Mouse (Mus musculus): ENCODE data around the gene Olfr56. TPM values are rescaled to one million over a fixed set of nuclear protein-coding genes. Genes with fewer than 3 reads are reported as not detected.

The Olfr56 gene
- polyA plus RNA-seq, 1 experiment from 2014 or later: not detected

DNA sequence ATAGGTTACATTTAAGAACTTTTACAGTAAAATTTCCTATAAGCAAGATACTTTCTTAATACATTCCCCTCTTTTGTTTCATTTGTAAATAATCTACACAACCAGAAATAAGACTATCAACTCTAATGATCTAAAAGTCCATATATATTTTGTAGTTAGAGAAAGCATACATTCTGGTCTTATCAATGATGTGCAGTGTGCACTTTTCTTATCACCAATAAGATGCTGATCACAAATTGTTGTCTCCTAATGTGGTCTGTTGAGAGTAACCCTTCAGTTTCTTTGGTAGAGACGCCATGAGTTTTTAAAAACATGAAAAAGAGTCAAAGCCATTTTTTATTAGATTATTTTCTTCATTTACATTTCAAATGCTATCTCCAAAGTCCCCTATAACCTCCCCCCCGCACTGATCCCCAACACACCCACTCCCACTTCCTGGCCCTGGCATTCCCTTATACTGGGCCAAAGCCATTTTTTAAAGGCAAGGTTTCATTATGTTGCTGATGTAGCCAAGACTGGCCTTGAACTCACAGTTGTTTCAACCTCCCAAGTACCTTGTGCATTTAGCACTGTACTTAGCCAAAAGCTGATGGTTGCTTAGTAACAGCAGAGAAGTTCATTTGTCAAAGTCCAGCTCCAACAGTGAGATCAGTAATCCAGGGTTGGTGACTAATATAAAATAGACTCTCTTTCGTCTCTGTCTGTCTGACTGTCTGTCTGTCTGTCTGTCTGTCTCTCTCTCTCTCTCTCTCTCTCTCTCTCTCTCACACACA lies 111.2 kb downstream of the Olfr56 start:
- Histone ChIP-seq H3K9ac (replicated peaks; ENCODE audit: low read length) (no peak overlapping the region), H3K36me3 (replicated peaks; ENCODE audit: control insufficient read depth, insufficient read depth, low read depth, low read length) (no peaks in the 10 kb centered on the region), H3K9me3 (replicated peaks; ENCODE audit: control insufficient read depth, low read length) (no peaks in the 10 kb centered on the region), H3K4me3 (ENCODE audit: low read depth, low read length) (no peak overlapping the region), H3K4me2 (ENCODE audit: low read depth, low read length) (no peak overlapping the region), H3K4me1 (ENCODE audit: control insufficient read depth, insufficient read depth, low read length) (no peaks in the 10 kb centered on the region), H3K27ac (replicated peaks; ENCODE audit: low read depth, low read length) (no peak overlapping the region), H3K27me3 (ENCODE audit: control insufficient read depth, insufficient read depth, low read length) (no peaks in the 10 kb centered on the region)
- DNase-seq (ENCODE audit: low spot score) (no peak), ATAC-seq (replicated peaks; ENCODE audit: insufficient number of reproducible peaks, low FRiP score, low TSS enrichment, low read depth) (no peak)
- 85% methylated on average over 3 of the region's 3 CpGs for WGBS

DNA sequence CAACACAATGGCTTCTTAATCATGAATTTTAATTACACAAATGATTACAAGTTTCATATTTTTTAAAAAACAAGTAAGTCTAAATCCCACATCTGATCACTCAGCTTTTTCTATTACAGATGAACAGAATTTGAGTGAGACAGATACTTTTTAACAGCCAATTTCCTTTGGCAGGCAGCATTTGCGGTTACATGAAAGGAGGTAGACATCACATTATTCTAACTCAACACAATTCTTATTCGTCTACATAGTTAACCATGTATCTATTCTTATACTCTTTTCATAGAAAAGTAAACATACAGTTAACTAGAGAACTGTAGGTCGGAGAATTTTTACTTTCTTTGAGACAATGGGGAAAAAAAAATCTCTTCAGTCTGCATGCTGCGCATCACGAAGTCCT lies 111.9 kb downstream of the Olfr56 start:
- ATAC-seq (replicated peaks; ENCODE audit: insufficient number of reproducible peaks, low FRiP score, low TSS enrichment, low read depth) (no peak), DNase-seq (ENCODE audit: low spot score) (no peak)
- Histone ChIP-seq H3K9me3 (replicated peaks; ENCODE audit: control insufficient read depth, low read length) (no peaks in the 10 kb centered on the region), H3K4me1 (ENCODE audit: control insufficient read depth, insufficient read depth, low read length) (no peaks in the 10 kb centered on the region), H3K9ac (replicated peaks; ENCODE audit: low read length) (no peak overlapping the region), H3K4me2 (ENCODE audit: low read depth, low read length) (no peak overlapping the region), H3K4me3 (ENCODE audit: low read depth, low read length) (no peak overlapping the region), H3K27me3 (ENCODE audit: control insufficient read depth, insufficient read depth, low read length) (no peaks in the 10 kb centered on the region), H3K27ac (replicated peaks; ENCODE audit: low read depth, low read length) (no peak overlapping the region), H3K36me3 (replicated peaks; ENCODE audit: control insufficient read depth, insufficient read depth, low read depth, low read length) (no peaks in the 10 kb centered on the region)
- WGBS: 92% methylated on average over 5 of the region's 5 CpGs

DNA sequence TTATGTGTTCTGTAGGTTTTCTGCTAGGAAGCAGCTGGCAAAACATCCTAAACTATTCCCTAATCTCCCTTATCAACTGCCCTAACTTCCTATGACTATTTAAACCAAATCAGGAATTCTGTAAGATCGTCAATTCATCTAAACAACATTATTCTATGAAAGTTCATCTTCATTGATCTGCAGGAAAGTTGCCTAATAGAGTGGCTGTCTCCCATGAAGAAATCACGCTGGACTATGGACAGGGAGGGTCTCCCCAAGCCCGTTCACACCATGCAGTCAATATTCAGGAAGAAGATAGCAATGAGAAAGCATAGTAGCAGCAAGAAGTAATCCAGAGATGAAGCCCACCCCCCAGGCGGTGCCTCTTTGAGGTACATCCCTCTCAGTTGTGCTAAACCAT lies 112.5 kb downstream of the Olfr56 start:
- 83% methylated on average over 4 of the region's 4 CpGs for WGBS
- no peaks in the 10 kb centered on the region for H3K36me3 ChIP-seq (replicated peaks; ENCODE audit: control insufficient read depth, insufficient read depth, low read depth, low read length)
- DNase-seq (ENCODE audit: low spot score) (no peak), ATAC-seq (replicated peaks; ENCODE audit: insufficient number of reproducible peaks, low FRiP score, low TSS enrichment, low read depth) (no peak)
- no peak overlapping the region for H3K4me2 ChIP-seq (ENCODE audit: low read depth, low read length)
- H3K9ac ChIP-seq (replicated peaks; ENCODE audit: low read length): no peak overlapping the region
- no peak overlapping the region for H3K4me3 ChIP-seq (ENCODE audit: low read depth, low read length)
- H3K27me3 ChIP-seq (ENCODE audit: control insufficient read depth, insufficient read depth, low read length): no peaks in the 10 kb centered on the region
- H3K9me3 ChIP-seq (replicated peaks; ENCODE audit: control insufficient read depth, low read length): no peaks in the 10 kb centered on the region
- no peak overlapping the region for H3K27ac ChIP-seq (replicated peaks; ENCODE audit: low read depth, low read length)
- no peaks in the 10 kb centered on the region for H3K4me1 ChIP-seq (ENCODE audit: control insufficient read depth, insufficient read depth, low read length)

DNA sequence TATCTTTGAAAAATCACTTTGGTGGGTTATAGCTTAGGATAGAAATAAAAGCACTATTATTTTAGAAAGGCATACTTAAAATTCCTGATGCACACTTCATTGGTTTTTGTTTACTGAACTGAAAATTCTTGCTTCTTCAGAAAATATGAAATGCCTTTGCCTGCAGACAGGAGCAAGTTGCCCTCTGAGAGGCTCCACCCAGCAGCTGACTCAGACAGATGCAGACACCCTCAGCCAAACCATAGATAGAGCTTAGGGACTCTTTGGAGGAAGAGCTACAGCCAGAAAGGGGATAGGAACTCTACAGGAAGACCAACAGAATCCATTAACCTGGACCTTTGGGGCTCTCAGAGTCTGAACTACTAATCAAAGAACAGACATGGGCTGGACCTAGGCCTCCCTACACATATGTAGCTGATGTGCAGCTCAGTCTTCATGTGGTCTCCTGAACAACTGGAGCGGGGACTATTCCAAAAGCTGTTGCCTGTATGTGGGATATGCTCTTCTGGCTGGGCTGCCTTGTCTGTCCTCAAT lies 113.4 kb downstream of the Olfr56 start:
- no peak overlapping the region for H3K9ac ChIP-seq (replicated peaks; ENCODE audit: low read length)
- no peak overlapping the region for H3K4me3 ChIP-seq (ENCODE audit: low read depth, low read length)
- WGBS: 100% methylated on average over 1 of the region's 1 CpGs
- H3K4me2 ChIP-seq (ENCODE audit: low read depth, low read length): no peak overlapping the region
- H3K27ac ChIP-seq (replicated peaks; ENCODE audit: low read depth, low read length): no peak overlapping the region
- H3K4me1 ChIP-seq (ENCODE audit: control insufficient read depth, insufficient read depth, low read length): no peaks in the 10 kb centered on the region
- no peak for ATAC-seq (replicated peaks; ENCODE audit: insufficient number of reproducible peaks, low FRiP score, low TSS enrichment, low read depth)
- no peaks in the 10 kb centered on the region for H3K36me3 ChIP-seq (replicated peaks; ENCODE audit: control insufficient read depth, insufficient read depth, low read depth, low read length)
- no peaks in the 10 kb centered on the region for H3K27me3 ChIP-seq (ENCODE audit: control insufficient read depth, insufficient read depth, low read length)
- no peaks in the 10 kb centered on the region for H3K9me3 ChIP-seq (replicated peaks; ENCODE audit: control insufficient read depth, low read length)
- no peak for DNase-seq (ENCODE audit: low spot score)

DNA sequence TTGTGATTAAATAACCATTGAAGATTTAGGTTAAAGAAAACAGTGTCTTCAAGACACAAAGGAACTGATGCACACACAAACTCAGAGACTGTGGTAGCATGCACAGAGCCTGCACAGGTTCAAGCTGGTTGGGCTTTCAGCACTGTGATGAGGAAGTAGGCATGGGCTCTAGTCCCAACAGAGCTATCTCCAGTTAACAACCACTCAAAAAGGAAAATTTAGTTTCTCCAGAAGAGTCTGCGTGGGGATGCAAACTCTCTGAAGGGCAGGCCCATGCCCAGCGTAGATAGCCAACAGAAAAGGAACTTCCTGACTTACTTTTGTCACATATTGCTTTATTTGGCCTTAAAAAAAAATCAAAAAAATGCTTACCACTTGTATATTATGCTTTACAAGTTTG lies 114.1 kb downstream of the Olfr56 start:
- H3K4me1 ChIP-seq (ENCODE audit: control insufficient read depth, insufficient read depth, low read length): no peaks in the 10 kb centered on the region
- H3K4me3 ChIP-seq (ENCODE audit: low read depth, low read length): no peak overlapping the region
- H3K27me3 ChIP-seq (ENCODE audit: control insufficient read depth, insufficient read depth, low read length): no peaks in the 10 kb centered on the region
- H3K4me2 ChIP-seq (ENCODE audit: low read depth, low read length): no peak overlapping the region
- no peak overlapping the region for H3K9ac ChIP-seq (replicated peaks; ENCODE audit: low read length)
- no peak for ATAC-seq (replicated peaks; ENCODE audit: insufficient number of reproducible peaks, low FRiP score, low TSS enrichment, low read depth)
- DNase-seq (ENCODE audit: low spot score): no peak
- H3K9me3 ChIP-seq (replicated peaks; ENCODE audit: control insufficient read depth, low read length): no peaks in the 10 kb centered on the region
- H3K36me3 ChIP-seq (replicated peaks; ENCODE audit: control insufficient read depth, insufficient read depth, low read depth, low read length): no peaks in the 10 kb centered on the region
- no peak overlapping the region for H3K27ac ChIP-seq (replicated peaks; ENCODE audit: low read depth, low read length)
- 84% methylated on average over 2 of the region's 2 CpGs for WGBS

DNA sequence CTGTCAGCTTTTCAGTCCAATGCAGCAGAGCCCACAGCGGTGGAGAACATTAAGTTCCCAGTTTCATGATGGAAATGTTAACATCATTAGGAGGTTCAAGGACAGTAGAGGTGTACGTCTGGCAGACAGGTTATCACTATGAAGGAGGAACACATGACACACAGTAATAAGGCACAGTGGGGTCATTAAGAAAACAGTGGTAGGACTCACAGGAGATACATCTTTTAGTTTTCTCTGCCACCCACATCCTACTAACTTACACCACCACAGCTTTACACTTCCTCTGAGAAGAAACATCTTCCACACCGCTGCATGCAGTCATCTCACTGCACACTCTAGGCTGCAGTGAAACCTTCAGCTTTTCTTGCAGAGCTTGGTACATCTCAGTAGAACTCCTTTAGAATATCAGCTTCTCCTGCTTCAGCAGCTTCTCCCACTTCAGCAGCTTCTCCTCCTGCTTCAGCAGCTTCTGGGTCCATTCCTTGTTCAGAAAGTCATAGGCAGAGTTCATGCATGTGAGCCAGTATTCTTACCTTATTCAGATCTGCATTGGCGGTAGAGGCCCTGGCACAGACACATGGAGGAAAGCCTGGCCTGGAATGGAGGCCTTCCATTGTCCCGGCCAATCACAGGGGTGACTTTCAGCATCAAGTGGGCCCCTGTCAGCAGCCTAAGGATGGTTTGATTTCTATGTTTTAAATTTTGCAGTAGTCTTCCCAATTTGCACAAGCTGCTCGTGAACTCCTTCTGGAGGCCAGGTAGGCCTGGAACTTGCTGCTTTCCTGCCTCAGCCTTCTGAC lies 115.4 kb downstream of the Olfr56 start:
- H3K27me3 ChIP-seq (ENCODE audit: control insufficient read depth, insufficient read depth, low read length): no peaks in the 10 kb centered on the region

DNA sequence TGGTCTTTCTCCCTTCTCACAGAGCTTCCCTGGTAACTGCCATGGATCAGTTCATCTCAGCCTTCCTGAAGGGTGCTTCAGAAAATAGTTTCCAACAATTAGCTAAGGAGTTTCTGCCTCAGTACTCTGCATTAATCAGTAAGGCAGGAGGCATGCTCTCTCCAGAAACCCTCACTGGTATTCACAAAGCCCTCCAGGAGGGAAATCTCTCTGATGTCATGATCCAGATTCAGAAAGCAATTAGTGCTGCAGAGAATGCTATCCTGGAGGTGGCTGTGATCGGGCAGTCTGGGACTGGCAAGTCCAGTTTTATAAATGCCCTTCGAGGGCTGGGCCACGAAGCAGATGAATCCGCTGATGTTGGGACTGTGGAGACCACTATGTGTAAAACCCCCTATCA lies 116.7 kb downstream of the Olfr56 start:
- Histone ChIP-seq H3K9ac (replicated peaks; ENCODE audit: low read length) (no peak overlapping the region), H3K27ac (replicated peaks; ENCODE audit: low read depth, low read length) (no peak overlapping the region), H3K36me3 (replicated peaks; ENCODE audit: control insufficient read depth, insufficient read depth, low read depth, low read length) (no peaks in the 10 kb centered on the region), H3K4me2 (ENCODE audit: low read depth, low read length) (no peak overlapping the region), H3K4me3 (ENCODE audit: low read depth, low read length) (no peak overlapping the region), H3K27me3 (ENCODE audit: control insufficient read depth, insufficient read depth, low read length) (no peaks in the 10 kb centered on the region), H3K9me3 (replicated peaks; ENCODE audit: control insufficient read depth, low read length) (no peaks in the 10 kb centered on the region), H3K4me1 (ENCODE audit: control insufficient read depth, insufficient read depth, low read length) (no peaks in the 10 kb centered on the region)
- ATAC-seq (replicated peaks; ENCODE audit: insufficient number of reproducible peaks, low FRiP score, low TSS enrichment, low read depth) (no peak), DNase-seq (ENCODE audit: low spot score) (no peak)
- WGBS: 88% methylated on average over 4 of the region's 4 CpGs

More for the DNA sequence above, 115.4 kb downstream of the Olfr56 start:
- Histone ChIP-seq H3K27ac (replicated peaks; ENCODE audit: low read depth, low read length) (no peak overlapping the region), H3K4me2 (ENCODE audit: low read depth, low read length) (no peak overlapping the region), H3K4me1 (ENCODE audit: control insufficient read depth, insufficient read depth, low read length) (no peaks in the 10 kb centered on the region), H3K9ac (replicated peaks; ENCODE audit: low read length) (no peak overlapping the region), H3K36me3 (replicated peaks; ENCODE audit: control insufficient read depth, insufficient read depth, low read depth, low read length) (no peaks in the 10 kb centered on the region), H3K9me3 (replicated peaks; ENCODE audit: control insufficient read depth, low read length) (no peaks in the 10 kb centered on the region), H3K4me3 (ENCODE audit: low read depth, low read length) (no peak overlapping the region)
- WGBS: 85% methylated on average over 6 of the region's 6 CpGs
- no peak for ATAC-seq (replicated peaks; ENCODE audit: insufficient number of reproducible peaks, low FRiP score, low TSS enrichment, low read depth)
- no peak for DNase-seq (ENCODE audit: low spot score)

DNA sequence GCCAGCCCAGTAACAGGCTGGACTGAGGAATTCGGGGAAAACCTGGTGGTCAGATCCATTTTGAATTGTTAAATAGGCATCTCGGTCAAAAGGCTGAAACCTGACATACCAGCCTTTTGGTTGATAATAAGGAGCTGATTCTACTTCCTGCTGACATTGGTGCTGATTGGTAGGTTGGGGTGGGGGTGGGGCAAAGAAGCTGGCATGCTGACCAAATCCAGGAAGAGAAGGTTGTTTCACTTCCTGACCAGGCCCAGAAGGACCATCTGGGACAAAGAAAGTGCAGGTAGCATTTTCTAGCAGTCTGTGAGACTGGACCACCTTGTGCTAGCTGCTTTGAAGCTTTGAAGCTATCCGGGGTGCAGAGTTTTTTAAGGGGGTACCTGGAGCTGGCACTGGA lies 121.7 kb downstream of the Olfr56 start:
- H3K27ac ChIP-seq (replicated peaks; ENCODE audit: low read depth, low read length): no peak overlapping the region
- H3K4me2 ChIP-seq (ENCODE audit: low read depth, low read length): no peak overlapping the region
- no peak for ATAC-seq (replicated peaks; ENCODE audit: insufficient number of reproducible peaks, low FRiP score, low TSS enrichment, low read depth)
- H3K4me3 ChIP-seq (ENCODE audit: low read depth, low read length): no peak overlapping the region
- WGBS: 82% methylated on average over 3 of the region's 3 CpGs
- H3K36me3 ChIP-seq (replicated peaks; ENCODE audit: control insufficient read depth, insufficient read depth, low read depth, low read length): no peaks in the 10 kb centered on the region
- H3K4me1 ChIP-seq (ENCODE audit: control insufficient read depth, insufficient read depth, low read length): 0 out of 2 replicates have a peak, but pooled peaks cover 2% of the 10 kb centered on the region
- no peak overlapping the region for H3K9ac ChIP-seq (replicated peaks; ENCODE audit: low read length)
- H3K9me3 ChIP-seq (replicated peaks; ENCODE audit: control insufficient read depth, low read length): no peaks in the 10 kb centered on the region
- no peak for DNase-seq (ENCODE audit: low spot score)
- no peaks in the 10 kb centered on the region for H3K27me3 ChIP-seq (ENCODE audit: control insufficient read depth, insufficient read depth, low read length)
